Comparison of ENCODE assay signal across 8 mouse cellular contexts in the genomic region with DNA sequence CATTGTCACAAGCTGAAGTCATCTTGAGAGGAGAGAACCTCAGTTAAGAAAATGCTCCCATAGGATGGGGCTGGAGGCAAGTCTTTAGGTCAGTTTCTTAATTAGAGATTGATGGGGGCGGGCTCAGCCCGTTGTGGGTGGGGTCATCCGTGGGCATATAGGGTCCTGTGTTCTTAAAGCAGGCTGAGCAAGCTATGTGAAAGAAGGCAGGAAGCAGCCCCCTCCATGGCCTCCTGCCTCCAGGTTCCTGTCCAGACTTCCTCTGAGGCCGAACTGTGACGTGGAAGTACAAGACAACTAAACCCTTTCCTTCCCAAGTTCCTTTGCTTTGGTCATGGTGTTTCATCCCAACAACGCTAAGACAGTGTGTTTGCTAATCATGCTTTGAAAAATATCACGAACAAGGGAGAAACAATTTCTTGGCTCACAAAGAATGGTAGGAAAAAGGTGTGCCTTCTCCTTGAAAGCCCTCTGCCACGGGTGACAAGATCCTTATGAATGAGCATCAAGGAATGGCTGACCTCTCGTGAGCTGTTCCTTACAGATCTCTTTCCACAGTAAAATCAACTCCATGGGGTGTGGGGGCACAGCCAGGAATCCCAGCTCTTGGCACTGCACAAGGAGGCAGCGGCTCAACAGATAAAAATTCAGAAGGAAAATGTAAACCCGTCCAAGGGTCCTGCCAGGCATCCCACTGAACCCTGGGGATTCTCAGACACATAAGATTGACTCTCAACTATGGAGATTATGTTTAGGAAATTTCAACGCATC. TPM values are rescaled to one million over a fixed set of nuclear protein-coding genes. Genes with fewer than 3 reads are reported as not detected.
DNase-seq lines count a peak whose midpoint lies in the region; ATAC-seq and TF ChIP-seq lines count a peak whose summit lies in the region.

No protein-coding gene starts in this region.

- H3K27ac ChIP-seq in kidney, embryonic 14.5 days (ENCODE audit: low read depth, low read length) = peak overlapping the region; percentile 87
- H3K27ac ChIP-seq in hindbrain, embryonic 11.5 days (ENCODE audit: low read depth, low read length) = no peak overlapping the region
- peak overlapping the region; percentile 58 for H3K27ac ChIP-seq in liver, postnatal 0 days (ENCODE audit: low read depth)
- H3K27ac ChIP-seq in stomach, postnatal 0 days (replicated peaks) = peak overlapping the region; percentile 91

- H3K9ac ChIP-seq in kidney, embryonic 14.5 days (ENCODE audit: low read depth, low read length) = peak overlapping the region; percentile 95
- peak overlapping the region; percentile 76 for H3K9ac ChIP-seq in hindbrain, embryonic 11.5 days (ENCODE audit: low read depth, low read length)
- peak overlapping the region; percentile 87 for H3K9ac ChIP-seq in liver, postnatal 0 days (replicated peaks)
- peak overlapping the region; percentile 79 for H3K9ac ChIP-seq in stomach, postnatal 0 days (ENCODE audit: low read length)

- DNase-seq in kidney, adult 11 months = no peak
- no peak for DNase-seq in hindbrain, embryonic 11.5 days (ENCODE audit: low spot score)
- DNase-seq in liver, postnatal 0 days = peak; percentile 52
- DNase-seq in stomach, postnatal 0 days (ENCODE audit: low spot score) = peak; percentile 42
- DNase-seq in layer of hippocampus, adult 8-10 months (ENCODE audit: low spot score in 2 of 2) = no peak
- DNase-seq in left cerebral cortex, adult 9 months (ENCODE audit: low spot score in 2 of 2) = no peak

- ATAC-seq in kidney, embryonic 14.5 days (ENCODE audit: low FRiP score, low TSS enrichment) = peak; percentile 38; the same call in 1 of the 2 replicates
- ATAC-seq in common myeloid progenitor, adult 5-6 weeks (replicated peaks; ENCODE audit: low read depth, poor library complexity, severe bottlenecking) = peak; percentile 33; the same call in 1 of the 2 replicates
- no peak for ATAC-seq in hindbrain, embryonic 11.5 days (ENCODE audit: low FRiP score)
- no peak for ATAC-seq in liver, postnatal 0 days
- ATAC-seq in stomach, postnatal 0 days (ENCODE audit: low FRiP score, low TSS enrichment) = no peak

- no peak for TF ChIP-seq CTCF in liver, postnatal 0 days (IDR thresholded peaks at IDR 0.05; ENCODE audit: low read depth)
- no peak for TF ChIP-seq CTCF in stomach, postnatal 0 days (IDR thresholded peaks at IDR 0.05; ENCODE audit: low read depth)

- TF ChIP-seq EP300 in liver, postnatal 0 days (IDR thresholded peaks at IDR 0.05; ENCODE audit: low read depth) = no peak
- TF ChIP-seq EP300 in stomach, postnatal 0 days (optimal IDR thresholded peaks at IDR 0.05) = no peak

- no peaks in the 10 kb centered on the region for H3K9me3 ChIP-seq in kidney, embryonic 14.5 days (ENCODE audit: control insufficient read depth, low read length)
- H3K9me3 ChIP-seq in hindbrain, embryonic 11.5 days (ENCODE audit: control insufficient read depth, low read length) = no peaks in the 10 kb centered on the region
- H3K9me3 ChIP-seq in liver, postnatal 0 days (ENCODE audit: low read length) = no peaks in the 10 kb centered on the region
- no peaks in the 10 kb centered on the region for H3K9me3 ChIP-seq in stomach, postnatal 0 days (ENCODE audit: control insufficient read depth, low read length)

- H3K4me3 ChIP-seq in kidney, embryonic 14.5 days (ENCODE audit: low read length) = peak overlapping the region; percentile 98
- peak overlapping the region; percentile 89 for H3K4me3 ChIP-seq in hindbrain, embryonic 11.5 days (ENCODE audit: low read depth, low read length)
- H3K4me3 ChIP-seq in liver, postnatal 0 days (ENCODE audit: low read depth, low read length) = peak overlapping the region; percentile 69
- H3K4me3 ChIP-seq in stomach, postnatal 0 days (ENCODE audit: low read depth, low read length) = peak overlapping the region; percentile 70

- H3K4me1 ChIP-seq in kidney, embryonic 14.5 days (ENCODE audit: control insufficient read depth, insufficient read depth, low read length) = peaks cover 33% of the 10 kb centered on the region
- peaks cover 6% of the 10 kb centered on the region for H3K4me1 ChIP-seq in hindbrain, embryonic 11.5 days (replicated peaks; ENCODE audit: control insufficient read depth, insufficient read depth, low read length)
- peaks cover 30% of the 10 kb centered on the region for H3K4me1 ChIP-seq in liver, postnatal 0 days (ENCODE audit: insufficient read depth)
- H3K4me1 ChIP-seq in stomach, postnatal 0 days (replicated peaks; ENCODE audit: control insufficient read depth, insufficient read depth) = peaks cover 3% of the 10 kb centered on the region; the same call in 1 of the 2 replicates

- 12% methylated on average over 12 of the region's 12 CpGs for WGBS in kidney, embryonic 14.5 days
- WGBS in hindbrain, embryonic 11.5 days = 27% methylated on average over 12 of the region's 12 CpGs
- 8% methylated on average over 12 of the region's 12 CpGs for WGBS in liver, postnatal 0 days (ENCODE audit: insufficient replicate concordance)
- WGBS in stomach, postnatal 0 days = 5% methylated on average over 12 of the region's 12 CpGs

- H3K4me2 ChIP-seq in kidney, embryonic 14.5 days (replicated peaks; ENCODE audit: low read depth, low read length) = peak overlapping the region; percentile 82
- H3K4me2 ChIP-seq in hindbrain, embryonic 11.5 days (replicated peaks; ENCODE audit: low read depth, low read length) = peak overlapping the region; percentile 60
- peak overlapping the region; percentile 85 for H3K4me2 ChIP-seq in liver, postnatal 0 days (ENCODE audit: low read depth, low read length)
- peak overlapping the region; percentile 86 for H3K4me2 ChIP-seq in stomach, postnatal 0 days (replicated peaks; ENCODE audit: low read depth)

- no peaks in the 10 kb centered on the region for H3K27me3 ChIP-seq in kidney, embryonic 14.5 days (ENCODE audit: control insufficient read depth, insufficient read depth, low read length)
- H3K27me3 ChIP-seq in hindbrain, embryonic 11.5 days (ENCODE audit: control insufficient read depth, insufficient read depth, low read length) = no peaks in the 10 kb centered on the region
- no peaks in the 10 kb centered on the region for H3K27me3 ChIP-seq in liver, postnatal 0 days (ENCODE audit: insufficient read depth, low read length)
- H3K27me3 ChIP-seq in stomach, postnatal 0 days (ENCODE audit: control insufficient read depth, insufficient read depth, low read length) = no peaks in the 10 kb centered on the region

- peaks cover 43% of the 10 kb centered on the region for H3K36me3 ChIP-seq in kidney, embryonic 14.5 days (ENCODE audit: control insufficient read depth, insufficient read depth, low read length)
- 0 out of 2 replicates have a peak, but pooled peaks cover 3% of the 10 kb centered on the region for H3K36me3 ChIP-seq in hindbrain, embryonic 11.5 days (ENCODE audit: control insufficient read depth, insufficient read depth, low read length)
- peaks cover 42% of the 10 kb centered on the region for H3K36me3 ChIP-seq in liver, postnatal 0 days (replicated peaks; ENCODE audit: insufficient read depth, low read length)
- H3K36me3 ChIP-seq in stomach, postnatal 0 days (ENCODE audit: control insufficient read depth, insufficient read depth, low read length) = no peaks in the 10 kb centered on the region; the same call in none of the 2 replicates

RNA-seq across cellular contexts. Expression of gene Cdk1, which starts 1.5 kb away (rescaled TPM):
- polyA plus RNA-seq in kidney, embryonic 14.5 days (2014; fragmentation: Nextera tagmentation; extraction: Ambion mirVana) = 547 and 584 TPM in 2 replicates
- total RNA-seq in common myeloid progenitor, adult 5-6 weeks (2017) = 228 and 241 TPM in 2 replicates
- 348 and 387 TPM in 2 replicates for polyA plus RNA-seq in hindbrain, embryonic 11.5 days (2014; fragmentation: Nextera tagmentation; extraction: Ambion mirVana)
- 153 and 171 TPM in 2 replicates for polyA plus RNA-seq in liver, postnatal 0 days (2015; fragmentation: Nextera tagmentation; extraction: Ambion mirVana)
- 104 and 147 TPM in 2 replicates for polyA plus RNA-seq in stomach, postnatal 0 days (2015; fragmentation: Nextera tagmentation; extraction: Ambion mirVana)
- 1 to 10 TPM in 1 of 4 experiments, under 1 TPM in 2, not detected in 1; 0.75 to 1.1 (median 0.82) TPM for total RNA-seq in layer of hippocampus, adult 8-10 months (2022)

RNA-seq across cellular contexts. Expression of gene Ank3, which starts 47.3 kb away (rescaled TPM):
- polyA plus RNA-seq in kidney, embryonic 14.5 days (2014; fragmentation: Nextera tagmentation; extraction: Ambion mirVana) = 34.8 and 48.9 TPM in 2 replicates
- 0.50 and 1.2 TPM in 2 replicates for total RNA-seq in common myeloid progenitor, adult 5-6 weeks (2017)
- polyA plus RNA-seq in hindbrain, embryonic 11.5 days (2014; fragmentation: Nextera tagmentation; extraction: Ambion mirVana) = 66.8 and 97.7 TPM in 2 replicates
- 7.1 and 7.6 TPM in 2 replicates for polyA plus RNA-seq in liver, postnatal 0 days (2015; fragmentation: Nextera tagmentation; extraction: Ambion mirVana)
- polyA plus RNA-seq in stomach, postnatal 0 days (2015; fragmentation: Nextera tagmentation; extraction: Ambion mirVana) = 16.0 and 16.8 TPM in 2 replicates
- total RNA-seq in layer of hippocampus, adult 8-10 months (2022) = 100 to 1,000 TPM; 396 to 490 (median 435) TPM

Comparison
In these comparisons a context has a peak if more than half of its experiments do, and no peak if none do; other contexts are left out.
1. ATAC-seq: peak in kidney, embryonic 14.5 days (single experiment) and common myeloid progenitor, adult 5-6 weeks (single experiment); none in hindbrain, embryonic 11.5 days (single experiment), liver, postnatal 0 days (single experiment) and stomach, postnatal 0 days (single experiment).
2. DNase-seq: peak in liver, postnatal 0 days (single experiment) and stomach, postnatal 0 days (single experiment); none in kidney, adult 11 months (single experiment), hindbrain, embryonic 11.5 days (single experiment), layer of hippocampus, adult 8-10 months (0 of 2) and left cerebral cortex, adult 9 months (0 of 2).
3. Peak in every context shown above with its lines, with median percentiles within 50 percentile points of each other: H3K4me2 ChIP-seq, H3K4me3 ChIP-seq and H3K9ac ChIP-seq.